Mouse (Mus musculus) thymus, postnatal 36 days (tissue): ENCODE data around the gene Stx7.
"Not testable (repeated sequence)": the region's sequence is repeated elsewhere in the genome, so short reads cannot be mapped to it uniquely, and the experiment has no call there.

Source experiments
- DNase-seq, 2 experiments: peaks; one replicate each; pipeline ENCODE4 v3.0.0; 2022; ENCODE audit warnings: mixed read lengths in 2 of 2

The Stx7 gene

DNA sequence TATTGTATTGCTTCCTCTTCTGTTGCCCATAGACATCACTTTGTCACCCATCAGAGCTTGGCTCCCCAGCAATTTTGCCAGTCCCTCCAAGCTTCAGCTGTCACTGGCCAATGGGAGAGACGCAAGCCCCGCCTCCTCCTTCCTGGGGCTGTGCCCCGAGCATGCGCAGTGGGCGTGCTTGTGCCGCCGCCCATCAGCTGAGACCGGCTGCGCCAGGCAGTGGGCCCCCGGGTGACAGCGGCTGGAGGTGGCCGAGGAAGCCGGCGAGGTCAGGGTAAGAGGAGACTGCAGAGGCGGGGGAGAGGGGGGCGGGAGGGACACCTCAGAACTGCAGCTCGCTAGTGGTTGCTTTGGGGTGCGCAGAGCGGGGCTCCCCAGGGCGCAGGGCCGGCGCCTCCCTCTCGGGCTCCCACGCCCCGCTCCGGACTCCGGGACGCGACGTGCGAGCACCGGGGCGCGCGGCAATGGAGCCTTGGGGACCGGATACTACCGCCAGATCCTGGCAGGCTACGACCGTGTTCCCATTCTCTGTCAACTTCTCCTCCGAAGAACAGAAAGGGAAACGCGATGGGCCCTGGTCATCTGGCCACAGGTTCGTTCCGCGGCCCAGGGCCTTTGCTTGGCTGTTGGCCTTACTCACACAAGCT lies at the start of gene Stx7:
TSS of gene Stx7 (plus strand) at position 168 of the 647 bp plus-strand sequence.
- peak; percentile 91 to 94 for DNase-seq

DNA sequence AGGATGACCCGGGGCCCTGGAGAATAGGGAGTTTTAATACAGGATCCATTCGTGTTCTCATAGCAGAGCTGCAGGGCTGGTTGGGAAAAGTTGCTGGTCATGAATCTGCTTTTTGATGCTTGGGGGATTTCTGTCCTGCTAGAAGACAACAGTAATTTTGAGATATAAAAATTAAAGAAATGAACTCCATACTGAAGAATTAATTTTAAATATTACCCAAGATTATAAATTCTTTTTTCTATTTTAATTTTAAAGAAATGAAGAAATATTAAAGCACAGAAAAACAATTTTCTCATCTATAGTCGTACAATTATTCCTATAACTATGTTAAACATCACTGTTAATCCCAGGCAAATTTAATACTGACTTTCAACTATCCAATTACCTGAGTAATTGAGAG lies 47.3 kb upstream of the Stx7 start, which contains the start of gene Taar8c:
TSS of gene Taar8c (minus strand) at position 101 of the 400 bp plus-strand sequence.
- DNase-seq, result not testable (repeated sequence)

DNA sequence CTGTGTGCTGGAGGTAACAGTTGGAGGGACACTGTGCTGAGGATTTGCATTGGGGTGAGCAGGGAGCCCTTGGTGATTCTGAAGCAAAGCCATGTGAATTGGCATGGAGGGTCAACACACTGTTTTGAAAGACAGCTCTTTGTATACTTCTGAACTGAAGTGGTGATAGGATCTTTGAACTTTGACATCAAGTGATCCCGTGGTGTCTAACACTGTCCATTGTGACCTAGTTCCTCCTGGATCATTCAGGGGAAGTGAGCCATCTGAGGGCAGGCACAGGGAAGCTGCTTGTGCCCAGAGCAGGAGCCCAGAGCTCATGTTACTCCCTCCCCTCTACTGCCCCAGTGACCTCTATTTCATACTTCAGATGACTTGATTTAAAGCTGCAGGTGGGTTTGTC lies 45.8 kb upstream of the Stx7 start:
- not testable (repeated sequence) for DNase-seq

DNA sequence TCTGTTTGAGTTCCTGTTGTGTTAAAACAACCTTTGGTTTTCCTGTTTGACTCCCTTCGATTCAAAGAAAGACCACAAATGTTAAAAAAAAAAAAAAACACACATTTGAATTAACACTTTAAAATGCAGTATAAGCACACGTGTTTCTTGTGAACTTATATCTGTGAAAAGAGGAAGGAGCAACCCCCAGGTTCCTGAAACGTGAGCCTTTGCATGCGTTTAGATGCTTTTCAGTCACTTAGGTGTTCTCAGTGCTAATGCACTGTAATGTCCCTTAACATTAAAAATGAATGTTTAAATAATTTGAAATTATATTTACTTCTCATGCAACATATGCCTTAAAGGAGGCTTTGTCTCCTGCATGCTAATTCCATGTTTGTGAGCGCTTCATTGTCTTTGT lies 41.4 kb upstream of the Stx7 start:
- no peak for DNase-seq

DNA sequence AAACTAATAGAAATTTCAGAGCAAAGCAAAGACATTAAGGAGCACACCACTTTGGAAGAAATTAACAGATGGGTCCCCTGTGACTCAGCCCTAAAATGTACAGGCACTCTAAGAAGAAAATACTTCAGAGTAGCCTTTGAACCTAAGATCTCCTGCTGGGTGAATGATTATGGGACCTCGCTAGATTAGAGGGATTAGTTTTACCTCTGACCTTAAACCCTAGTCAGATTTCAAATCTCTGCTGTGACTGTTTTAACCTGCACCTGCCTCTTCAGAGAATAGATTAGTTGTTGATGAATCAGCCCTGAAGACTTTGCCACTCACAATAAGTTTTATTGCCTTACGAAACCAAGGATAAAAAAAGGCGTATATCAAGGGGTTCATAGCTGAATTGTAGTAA lies 40.9 kb upstream of the Stx7 start:
- DNase-seq, result no peak

DNA sequence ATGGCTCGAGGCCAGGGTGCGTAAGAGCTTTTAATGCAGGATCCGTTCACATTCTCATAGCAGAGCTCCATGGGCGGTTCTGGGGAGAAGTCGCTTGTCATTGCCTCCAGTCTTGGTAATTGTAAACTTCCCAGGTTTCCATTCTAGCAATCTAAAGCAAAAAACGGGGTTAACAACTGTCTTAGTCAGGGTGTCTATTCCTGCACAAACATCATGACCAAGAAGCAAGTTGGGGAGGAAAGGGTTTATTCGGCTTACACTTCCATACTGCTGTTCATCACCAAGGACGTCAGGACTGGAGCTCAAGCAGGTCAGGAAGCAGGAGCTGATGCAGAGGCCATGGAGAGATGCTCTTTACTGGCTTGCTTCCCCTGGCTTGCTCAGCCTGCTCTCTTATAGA lies 39.7 kb upstream of the Stx7 start, which contains the start of gene Taar9:
TSS of gene Taar9 (minus strand) at position 101 of the 400 bp plus-strand sequence.
- DNase-seq, result not testable (repeated sequence)

DNA sequence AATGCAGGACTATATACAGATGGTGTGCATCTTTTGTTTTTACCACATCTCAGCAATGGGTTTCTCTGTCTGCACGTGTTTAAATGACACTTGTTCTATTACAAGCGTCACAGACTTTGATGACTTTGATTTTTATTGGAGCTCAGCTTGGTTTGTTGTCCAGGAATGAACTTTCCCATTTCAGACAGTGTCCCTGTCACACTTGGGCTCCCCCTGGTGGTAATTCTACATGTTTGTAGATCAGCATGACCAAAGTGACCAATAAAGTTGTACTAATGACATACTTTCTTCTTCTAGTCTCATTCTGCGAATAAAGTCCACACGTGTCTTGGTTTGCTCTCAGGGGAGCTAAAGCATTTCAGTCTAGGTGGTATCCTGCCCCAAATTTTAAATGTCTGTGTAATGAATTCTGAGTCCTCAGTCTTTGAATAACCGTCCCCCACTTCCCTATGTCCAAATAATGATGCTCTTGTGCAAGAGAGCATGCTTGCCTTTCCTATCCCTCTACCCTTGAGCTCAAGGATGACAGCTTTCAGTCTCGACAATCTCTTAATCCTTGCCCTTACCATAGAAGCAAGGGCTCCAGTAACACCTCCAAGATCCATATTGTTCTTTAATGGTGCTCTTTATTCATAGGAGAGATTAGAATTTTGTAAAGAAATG lies 37.9 kb upstream of the Stx7 start:
- no peak for DNase-seq

DNA sequence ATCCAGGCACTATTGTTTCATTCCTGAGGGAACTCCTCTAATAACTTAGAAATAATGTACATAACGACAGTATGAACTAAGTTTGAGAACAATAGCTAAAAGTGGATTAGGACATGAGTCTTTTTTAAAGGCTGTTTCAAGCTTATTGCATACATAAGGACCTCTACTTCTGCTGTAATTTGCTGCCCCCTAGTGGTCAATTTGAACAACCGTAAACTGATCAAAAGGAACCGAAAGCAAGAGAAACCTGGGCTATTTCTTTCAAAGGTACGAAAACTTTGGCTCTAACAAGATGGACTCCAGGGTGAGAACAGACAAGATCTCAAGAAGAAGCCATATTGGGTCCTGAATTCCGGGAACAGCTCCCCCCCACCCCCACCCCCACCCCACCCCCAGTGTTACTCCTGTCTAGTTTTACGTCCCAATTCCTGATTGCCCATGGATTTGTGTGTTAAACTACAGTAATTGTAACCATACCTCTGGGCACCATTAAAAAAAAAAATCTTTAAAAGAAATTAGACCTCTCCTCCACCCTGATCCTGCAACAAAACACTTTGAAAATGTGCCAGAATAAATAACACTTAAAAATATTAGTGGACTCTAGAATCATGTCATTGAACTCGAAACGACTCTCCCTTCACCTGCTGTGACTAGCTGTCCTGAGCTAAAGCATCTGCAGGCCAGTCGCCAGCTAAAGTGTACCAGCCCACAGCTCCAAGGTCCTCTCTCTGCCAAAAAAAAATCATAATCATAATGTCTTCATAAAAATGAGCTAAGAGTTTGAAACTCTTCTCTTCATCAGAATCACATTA lies 17.4 kb upstream of the Stx7 start:
- DNase-seq, result peak; percentile 22

DNA sequence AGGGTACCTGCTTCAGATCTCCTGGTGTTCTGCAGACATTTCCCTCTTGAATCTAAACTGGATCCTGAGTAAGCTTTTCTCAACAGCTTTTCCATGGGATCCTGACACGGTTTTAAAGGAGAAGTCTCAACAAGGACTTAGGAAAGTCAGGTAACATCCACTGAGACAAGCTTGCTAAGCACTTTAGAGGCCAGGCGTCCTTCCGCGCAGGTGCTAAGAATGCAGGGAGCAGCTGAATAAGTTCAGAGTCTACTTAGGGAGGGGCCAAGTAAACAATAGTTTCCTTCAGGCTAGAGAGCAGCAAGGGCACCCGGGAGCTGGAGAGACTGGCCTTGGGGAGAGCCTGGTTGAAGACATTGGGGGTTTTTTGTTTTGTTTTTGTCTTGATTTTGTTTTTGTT lies 16.8 kb upstream of the Stx7 start:
- DNase-seq, result no peak

DNA sequence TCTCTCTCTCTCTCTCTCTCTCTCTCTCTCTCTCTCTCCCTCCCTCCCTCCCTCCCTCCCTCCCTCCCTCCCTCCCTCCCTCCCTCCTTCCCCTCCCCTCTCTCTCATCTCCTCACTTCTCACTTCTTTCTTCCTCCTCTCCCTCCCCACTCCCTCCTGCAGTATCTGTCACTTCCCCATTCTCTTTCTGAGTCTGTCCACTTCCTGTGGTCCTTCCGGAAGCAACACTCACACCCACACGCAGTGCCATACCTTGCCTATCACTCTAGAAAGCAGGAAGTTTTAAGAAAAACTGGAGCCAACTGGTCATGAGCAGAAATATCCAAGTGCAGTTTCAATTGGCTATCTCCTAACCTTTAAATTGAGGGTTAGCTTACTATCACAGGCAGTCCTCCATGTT lies 16.0 kb upstream of the Stx7 start:
- DNase-seq, result no peak

DNA sequence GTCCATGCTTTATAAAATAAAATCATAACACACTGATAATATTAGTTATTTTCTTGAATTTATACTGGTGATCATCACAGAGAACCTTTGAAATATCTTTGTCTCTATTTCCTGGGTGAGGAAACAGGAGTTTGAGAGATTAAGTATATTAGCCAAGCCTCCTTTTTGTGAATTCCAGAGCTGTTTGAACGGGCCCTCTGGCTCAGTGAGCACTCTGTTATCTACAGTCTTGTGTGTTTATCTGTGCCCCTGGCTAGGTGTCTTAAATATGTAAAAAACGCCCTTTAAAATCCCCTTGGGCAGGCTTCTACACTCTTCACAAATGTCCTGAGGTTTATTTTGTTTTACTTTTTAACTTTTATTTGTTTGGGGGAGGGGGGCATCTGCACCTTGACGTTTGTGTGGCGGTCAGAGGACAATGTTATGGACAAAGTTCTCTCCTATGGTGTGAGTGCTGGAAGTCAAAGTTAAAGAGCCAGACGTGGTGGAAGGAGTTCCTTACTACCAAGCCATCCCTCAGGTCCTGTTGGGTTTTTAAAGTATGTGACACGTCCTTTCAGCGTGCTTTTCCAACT lies 14.9 kb upstream of the Stx7 start:
- no peak for DNase-seq

DNA sequence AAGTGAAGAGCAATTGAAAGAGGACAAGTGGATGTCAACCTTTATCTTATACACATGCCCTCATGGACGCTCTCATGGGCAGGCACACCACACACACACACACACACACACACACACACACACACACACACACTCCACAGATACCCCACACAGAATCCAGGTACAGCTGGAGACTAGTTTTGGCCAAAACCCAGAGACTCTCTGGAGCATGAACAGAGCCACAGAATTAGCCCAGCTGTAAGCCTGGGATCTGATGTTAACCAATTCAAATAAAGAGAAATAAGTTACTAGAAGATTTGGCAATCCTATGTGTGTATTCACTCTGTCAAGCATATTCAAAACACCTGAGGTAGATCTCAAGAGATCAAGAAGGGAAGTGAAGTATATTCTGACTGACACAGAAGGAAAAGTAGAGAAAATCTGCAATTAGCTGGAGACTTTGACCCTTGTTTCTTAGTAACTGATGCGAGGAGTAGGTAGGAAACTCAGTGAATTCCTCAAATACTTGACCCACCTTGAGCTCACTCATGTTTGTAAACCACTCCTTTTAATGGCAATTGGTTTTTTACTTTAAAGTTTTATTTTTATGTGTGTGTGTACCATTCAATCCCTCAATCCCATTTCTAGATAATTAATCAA lies 10.4 kb upstream of the Stx7 start:
- DNase-seq, result no peak

DNA sequence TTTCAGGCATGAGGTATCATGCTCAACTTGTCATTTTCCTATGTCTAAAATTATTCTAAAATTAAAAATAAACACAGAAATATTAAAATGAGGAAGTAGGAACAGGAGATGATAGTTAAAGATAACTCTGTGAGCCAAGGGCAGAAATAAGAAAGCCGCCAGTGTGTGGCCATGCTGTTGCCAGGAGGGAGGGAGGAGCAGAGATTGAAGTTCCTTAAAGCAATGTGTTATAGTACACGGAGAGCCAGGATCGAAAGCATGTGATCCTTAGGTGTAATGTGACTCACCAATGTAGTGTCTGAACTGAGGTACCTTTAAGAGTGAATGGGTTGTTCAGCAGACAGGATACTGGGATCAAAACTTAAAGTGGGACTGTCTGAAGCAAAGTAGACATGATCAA lies 6.4 kb upstream of the Stx7 start:
- no peak for DNase-seq

DNA sequence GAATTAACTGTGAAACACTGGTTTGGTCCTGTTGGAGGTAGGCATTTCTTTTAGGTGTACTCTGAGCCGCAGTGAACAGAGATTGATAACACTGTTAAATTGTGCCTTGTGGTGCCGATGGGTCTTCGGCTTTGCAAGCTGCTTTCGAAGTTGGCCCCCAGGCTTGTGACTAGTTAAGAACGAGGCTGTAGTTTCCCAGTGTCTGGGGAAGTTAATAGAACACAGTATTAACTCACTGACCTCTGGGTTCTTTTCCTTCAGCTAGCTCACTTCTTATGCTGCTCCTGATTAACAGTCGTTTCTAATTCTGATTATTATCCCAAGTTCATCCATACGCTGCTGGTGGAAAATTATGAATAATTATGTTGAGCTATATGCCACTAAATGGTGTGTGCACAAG lies 984 bp downstream of the Stx7 start:
- DNase-seq, result no peak

DNA sequence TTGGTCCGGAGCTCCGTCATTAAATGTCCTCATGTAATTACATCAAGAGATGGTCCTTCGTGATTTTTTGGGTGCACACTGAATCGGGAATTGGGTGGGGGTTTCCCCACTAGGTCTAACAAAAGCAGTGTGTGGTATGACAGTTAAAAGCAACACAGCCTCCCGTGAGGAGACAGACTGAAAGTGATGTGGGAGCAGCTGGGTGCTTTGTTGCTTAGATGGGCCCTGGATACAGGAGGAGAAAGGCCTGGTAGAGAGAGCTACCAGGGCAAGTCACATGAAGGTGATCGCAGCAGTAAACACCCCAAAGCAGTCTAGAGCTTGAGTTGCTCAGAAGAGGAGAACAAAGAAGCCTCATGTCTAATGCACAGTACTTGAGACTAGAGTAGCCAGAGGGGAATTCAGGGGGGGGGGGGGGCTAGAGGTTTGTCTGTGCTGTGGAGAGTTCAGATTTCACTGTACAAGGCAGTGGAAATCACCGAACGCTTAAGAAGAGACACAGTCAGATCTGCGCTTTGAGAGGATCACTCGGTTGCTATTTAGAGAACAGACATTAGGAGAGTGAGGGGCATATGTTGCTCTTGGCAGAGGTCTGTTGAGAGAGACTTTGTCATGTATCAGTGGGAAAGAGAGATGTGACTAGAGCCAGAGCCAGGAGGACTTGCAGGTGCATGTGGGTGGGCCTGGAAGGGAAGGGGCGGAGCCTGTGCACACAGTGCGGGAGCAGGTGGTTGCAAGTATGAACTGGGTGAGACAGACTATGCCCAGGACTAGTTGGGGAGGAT lies 9.6 kb downstream of the Stx7 start:
- peak; percentile 71 to 86 for DNase-seq

DNA sequence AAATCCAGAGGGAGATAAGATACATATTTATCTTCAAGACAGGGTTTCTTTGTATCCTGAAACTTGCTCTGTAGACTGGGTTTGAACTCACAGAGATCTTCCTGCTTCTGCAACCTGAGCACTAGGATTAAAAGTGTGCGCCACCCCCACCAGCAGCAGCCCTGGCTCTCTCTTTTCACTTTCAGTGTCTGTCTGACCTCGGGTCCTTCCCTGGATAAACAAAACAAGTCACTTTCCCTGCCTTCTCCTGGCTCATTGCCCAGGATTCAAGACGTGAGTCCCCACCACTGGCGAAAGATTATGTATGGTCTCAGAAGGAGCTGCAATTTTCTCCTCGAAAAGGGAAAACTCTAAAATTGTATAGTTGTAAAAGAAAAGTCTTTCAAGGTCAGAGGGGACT lies 10.5 kb downstream of the Stx7 start:
- DNase-seq, result no peak

DNA sequence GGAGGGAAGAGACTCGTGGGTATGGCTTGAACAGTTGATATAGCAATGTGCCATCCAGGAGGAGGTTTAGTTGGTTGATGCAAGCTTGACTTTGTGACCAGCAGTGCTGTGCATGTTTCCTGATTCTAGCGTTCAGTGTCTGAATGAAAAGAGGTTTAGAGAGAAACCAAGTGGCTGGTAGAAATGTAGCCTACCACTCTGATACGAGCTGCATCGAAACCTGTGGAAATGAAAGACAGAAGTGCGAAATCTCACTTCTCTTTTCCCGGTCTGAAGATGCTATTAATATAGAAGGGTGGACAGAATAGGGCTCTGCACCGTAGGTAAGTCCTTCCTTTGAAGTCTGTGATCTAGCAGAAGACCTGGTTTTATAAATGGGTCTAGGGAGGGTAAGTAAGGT lies 11.2 kb downstream of the Stx7 start:
- DNase-seq, result no peak

DNA sequence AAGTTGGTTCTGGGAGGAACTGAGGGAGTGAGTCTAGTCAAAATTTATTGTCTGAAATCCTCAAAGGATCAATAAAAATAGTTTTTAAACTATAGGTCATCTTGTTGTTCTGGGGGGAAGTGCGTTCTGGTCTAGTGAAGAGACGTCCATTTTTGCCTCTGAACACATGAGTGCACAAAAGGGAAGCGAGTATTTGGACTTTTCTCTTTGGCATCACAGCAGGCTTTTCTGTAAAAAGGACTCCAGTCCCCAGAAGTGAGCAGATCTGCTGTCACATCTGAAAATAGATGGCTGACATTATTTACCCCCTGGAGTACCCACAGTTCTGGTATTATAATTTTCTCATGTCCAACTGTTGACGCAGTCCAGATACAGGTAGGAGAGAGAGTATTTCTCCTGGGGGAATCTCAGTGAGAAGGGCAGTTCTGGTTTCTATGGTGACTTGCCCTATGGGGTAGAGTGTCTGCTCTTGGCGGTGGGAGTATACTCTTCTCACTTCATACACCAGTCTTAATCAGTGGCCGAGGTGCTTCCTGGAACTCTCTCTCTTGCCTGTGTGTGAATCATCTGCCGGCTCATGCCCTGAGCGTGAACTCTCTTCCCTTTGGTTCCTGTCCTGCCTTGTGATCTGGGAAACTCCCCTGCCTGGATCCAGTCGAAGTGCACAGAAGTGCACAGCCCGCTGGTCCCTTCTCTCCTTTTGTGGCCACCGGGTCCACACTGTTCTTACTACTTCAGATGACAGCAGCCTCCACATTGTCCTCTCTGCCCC lies 15.2 kb downstream of the Stx7 start:
- no peak for DNase-seq

DNA sequence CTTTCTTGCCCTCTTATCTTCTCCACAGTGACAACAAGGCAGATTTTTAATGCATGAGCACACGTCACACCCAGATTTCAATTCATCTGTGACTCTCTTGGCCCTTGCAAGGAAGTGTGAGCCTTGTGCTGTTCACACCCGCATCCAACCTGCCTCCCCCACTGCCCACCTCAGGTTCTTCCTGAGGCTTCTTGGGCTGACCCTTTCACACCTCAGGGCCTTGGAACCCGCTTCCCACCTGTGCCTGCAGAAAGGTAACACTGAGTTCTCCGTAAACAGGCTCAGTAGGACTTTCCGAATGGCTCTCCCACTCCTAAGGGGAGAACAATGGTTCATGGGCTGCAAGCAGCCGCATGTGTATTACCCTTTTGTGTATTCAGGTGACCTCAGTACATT lies 15.8 kb downstream of the Stx7 start:
- no peak for DNase-seq

DNA sequence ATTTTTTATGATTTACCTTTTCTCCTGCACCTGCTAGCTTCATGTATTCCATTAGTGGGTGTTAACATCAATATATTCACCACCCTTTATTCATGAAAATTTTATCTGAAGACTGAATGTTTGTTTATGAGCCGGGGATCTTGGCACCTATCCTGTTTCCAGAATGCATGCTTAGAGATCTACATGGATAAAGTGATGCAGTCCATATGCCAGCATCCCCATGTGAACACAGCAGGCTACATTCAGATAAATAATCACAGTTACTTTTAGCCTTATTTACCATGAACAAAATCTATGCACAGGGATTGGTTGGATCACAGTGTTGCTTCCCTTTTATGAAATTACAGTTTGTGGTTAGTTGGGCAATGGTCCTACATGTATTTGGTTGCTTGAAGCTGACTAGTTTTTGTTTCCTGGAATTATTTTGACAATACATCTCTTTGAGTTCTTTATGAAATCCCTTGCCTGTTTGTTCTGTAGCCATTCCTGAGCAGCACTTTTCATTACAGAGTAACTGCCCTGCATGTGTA lies 16.5 kb downstream of the Stx7 start:
- DNase-seq, result no peak

DNA sequence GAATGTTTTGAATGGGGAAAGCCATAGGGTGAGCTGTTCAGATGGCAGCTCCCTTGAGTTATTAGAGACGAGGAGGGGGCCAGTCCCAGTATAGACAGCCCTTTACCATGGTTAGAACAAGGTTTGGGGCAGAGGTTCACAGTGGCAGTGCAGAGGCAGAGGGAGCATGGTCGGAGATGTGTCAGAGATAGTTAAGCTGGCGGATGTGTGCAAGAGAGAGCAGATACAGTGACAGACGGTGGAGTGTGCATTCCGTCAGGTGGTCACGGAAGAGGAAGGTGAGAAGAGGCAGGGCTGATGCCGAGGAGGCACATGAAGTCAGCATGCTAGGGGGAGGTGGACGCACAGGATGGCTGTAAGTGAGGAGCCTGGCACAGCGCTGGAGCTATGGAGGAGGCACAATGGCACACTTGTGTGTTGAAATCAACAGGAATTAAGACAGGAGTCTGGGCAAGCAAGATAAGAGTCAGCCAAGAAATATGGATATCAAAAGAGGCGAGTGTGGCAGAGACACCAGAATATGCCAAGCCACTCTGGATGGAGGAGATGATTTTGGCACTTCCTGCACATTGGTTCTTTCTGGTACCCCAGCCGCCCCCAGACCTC lies 19.0 kb downstream of the Stx7 start:
- DNase-seq, result no peak
